25 mouse cellular contexts compared by ENCODE assay signal in genomic region chr5:85954526-85954925, GRCm38 (mm10).
"Had no signal": no experiment of that assay in that cellular context is flagged by ENCODE, and none has a peak within 500 bp of the region (broad histone marks: within the 10 kb centered on the region; RNA-seq: fewer than 3 reads in every experiment).

No protein-coding gene starts in this region.

- H3K36me3 ChIP-seq: embryonic facial prominence, embryonic 10.5 days; embryonic facial prominence, embryonic 12.5 days; embryonic facial prominence, embryonic 13.5 days; embryonic facial prominence, embryonic 15.5 days; forebrain, embryonic 10.5 days; forebrain, embryonic 12.5 days; forebrain, embryonic 15.5 days had no signal

- H3K27me3 ChIP-seq: embryonic facial prominence, embryonic 12.5 days; embryonic facial prominence, embryonic 13.5 days; embryonic facial prominence, embryonic 15.5 days; forebrain, embryonic 12.5 days; forebrain, embryonic 13.5 days; forebrain, embryonic 15.5 days had no signal

- DNase-seq: cerebellum, adult 9-10 months; cerebellum, adult 9-11 months; cerebellum, postnatal 10 days; cerebellum, postnatal 14 days; cerebellum, postnatal 25 days; cerebellum, postnatal 36 days; embryo, embryonic 11 days; forebrain, postnatal 0 days; gastrocnemius, adult 2 months; gastrocnemius, postnatal 10 days; gastrocnemius, postnatal 14 days; gastrocnemius, postnatal 25 days; gastrocnemius, postnatal 36 days; heart, adult 11 months; heart, adult 18-20 months; heart, adult 2 months had no signal

- H3K4me3 ChIP-seq: embryonic facial prominence, embryonic 10.5 days; embryonic facial prominence, embryonic 12.5 days; embryonic facial prominence, embryonic 13.5 days; embryonic facial prominence, embryonic 15.5 days; erythroblast, embryonic 14.5 days; forebrain, embryonic 10.5 days; forebrain, embryonic 12.5 days; forebrain, embryonic 13.5 days; forebrain, embryonic 15.5 days; gastrocnemius, adult 2 months; heart, adult 2 months had no signal
